1 mouse cellular context compared by ENCODE assay signal in the genomic region with DNA sequence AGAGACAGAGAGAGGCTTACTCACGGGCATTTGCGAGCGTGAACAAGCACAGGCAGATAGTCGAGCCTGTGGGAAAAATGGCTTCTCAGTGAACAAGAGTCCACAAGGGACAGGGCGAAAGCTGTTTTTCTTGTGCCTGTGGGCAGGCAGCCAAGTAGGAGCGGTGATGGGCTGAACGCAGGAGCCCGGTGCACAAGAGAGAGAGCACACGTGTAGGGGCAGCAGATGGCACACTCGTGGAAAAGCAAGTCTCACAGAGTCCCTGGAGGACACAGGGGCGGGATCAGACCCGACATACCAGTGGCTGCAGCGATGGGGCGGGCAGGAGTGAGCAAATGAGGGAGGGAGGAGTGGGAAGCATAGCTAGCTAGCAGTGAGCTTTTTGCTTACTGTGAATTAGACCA.
TF ChIP-seq lines count a peak whose summit lies in the region.

No protein-coding gene starts in this region.

TF ChIP-seq in MEL, 35 proteins besides CTCF, POLR2A, EP300 and RAD21:
- TF ChIP-seq ETS1 (IDR thresholded peaks at IDR 0.05; ENCODE audit: low read depth, low read length) = no peak
- peak; percentile 14 for TF ChIP-seq MAZ (IDR thresholded peaks at IDR 0.05; ENCODE audit: low read depth, low read length)
- no peak; the same call in 1 of the 2 replicates for TF ChIP-seq POLR2AphosphoS2 (IDR thresholded peaks at IDR 0.05; ENCODE audit: low read length)
- TF ChIP-seq MXI1 (IDR thresholded peaks at IDR 0.05; ENCODE audit: low read depth, low read length) = peak; percentile 24; the same call in 1 of the 2 replicates
- TF ChIP-seq MYC (IDR thresholded peaks at IDR 0.05; ENCODE audit: low read depth, low read length) = 0 out of 2 replicates have a peak, but pooled peaks have one; percentile 3
- TF ChIP-seq ELF1 (IDR thresholded peaks at IDR 0.05; ENCODE audit: low read depth, low read length) = no peak
- TF ChIP-seq TCF12 (IDR thresholded peaks at IDR 0.05; ENCODE audit: low read depth, low read length) = 0 out of 2 replicates have a peak, but pooled peaks have one; percentile 2
- TF ChIP-seq CHD1 (IDR thresholded peaks at IDR 0.05; ENCODE audit: low read depth, low read length) = no peak
